Mouse (Mus musculus) midbrain, embryonic 10.5 days (tissue): ENCODE data around the gene Fam126b. TPM values are rescaled to one million over a fixed set of nuclear protein-coding genes. Genes with fewer than 3 reads are reported as not detected.
"Not testable (repeated sequence)": the region's sequence is repeated elsewhere in the genome, so short reads cannot be mapped to it uniquely, and the experiment has no call there.

ENCODE experiments used
- DNase-seq: peaks from one replicate; pipeline ENCODE4 v3.0.0-alpha.2; 2017; ENCODE audit warnings: low spot score
- H3K27ac ChIP-seq: fragments of 300-500 bp; sonication (generic); replicated peaks from 2 replicates; pipeline ENCODE4 v1.5.1; 2016; ENCODE audit warnings: mild to moderate bottlenecking
- H3K27me3 ChIP-seq: fragments of 300-500 bp; sonication (generic); 2 replicates; pipeline ENCODE4 v1.6.1; 2016; ENCODE audit warnings: low read depth, mild to moderate bottlenecking; ENCODE audit not compliant: poor library complexity, severe bottlenecking
- H3K36me3 ChIP-seq: fragments of 300-500 bp; sonication (generic); 2 replicates; pipeline ENCODE4 v1.6.1; 2016; ENCODE audit warnings: mild to moderate bottlenecking, moderate library complexity
- H3K4me1 ChIP-seq: fragments of 300-500 bp; sonication (generic); 2 replicates; pipeline ENCODE4 v1.6.1; 2016
- H3K4me3 ChIP-seq: fragments of 300-500 bp; sonication (generic); 2 replicates; pipeline ENCODE4 v1.5.1; 2016; ENCODE audit warnings: mild to moderate bottlenecking, moderate library complexity
- H3K9me3 ChIP-seq: fragments of 300-500 bp; sonication (generic); replicated peaks from 2 replicates; pipeline ENCODE4 v1.6.1; 2016; ENCODE audit warnings: mild to moderate bottlenecking
- WGBS: fragments of 180-500 bp; shearing (Covaris S2); methylation state at CpG from one replicate; pipeline ENCODE4 v1.1.7; 2016; 5-methylcytosine and 5-hydroxymethylcytosine counted together
- polyA plus RNA-seq: library from polyadenylated mRNA; unstranded; fragments of >200 nt; fragmentation: Nextera tagmentation; extraction: Ambion mirVana; gene quantifications from 2 replicates; pipeline ENCODE4 v1.2.1, GENCODE M21; 2016

Fam126b gene
- polyA plus RNA-seq, 1 experiment from 2014 or later, result 5.2 TPM

DNA sequence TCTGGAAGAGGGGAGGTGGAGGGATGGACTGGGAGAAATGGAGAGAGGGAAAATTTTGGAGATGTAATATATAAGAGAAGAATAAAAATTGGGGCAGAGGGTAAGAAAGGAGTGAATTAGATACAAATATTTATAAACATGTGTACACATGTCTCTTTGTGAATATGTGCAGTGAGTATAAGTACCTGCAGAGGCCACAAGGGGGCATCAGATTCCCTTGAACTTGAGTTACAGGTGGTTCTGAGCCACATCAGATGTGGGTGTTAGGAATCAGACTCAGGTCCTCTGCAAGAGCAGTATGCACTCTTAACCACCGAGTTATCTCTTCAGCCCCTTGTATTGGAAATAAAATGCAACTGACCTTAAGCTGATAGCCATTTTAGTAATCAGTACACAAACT lies 23.7 kb downstream of the Fam126b start:
- Histone ChIP-seq H3K9me3 (no peaks in the 10 kb centered on the region), H3K36me3 (peaks cover 19% of the 10 kb centered on the region), H3K4me3 (no peak overlapping the region), H3K27me3 (no peaks in the 10 kb centered on the region), H3K27ac (no peak overlapping the region), H3K4me1 (no peaks in the 10 kb centered on the region)
- 88% methylated on average over 1 of the region's 1 CpGs for WGBS
- DNase-seq, result peak; percentile 12

GRCm38 (mm10) chr1:58560370-58560769 lies 25.8 kb downstream of the Fam126b start:
- H3K27ac ChIP-seq, H3K27me3 ChIP-seq, H3K4me3 ChIP-seq, DNase-seq, H3K4me1 ChIP-seq, H3K9me3 ChIP-seq: not testable (repeated sequence)
- WGBS, result 94% methylated on average over 6 of the region's 6 CpGs
- peaks cover 21% of the 10 kb centered on the region for H3K36me3 ChIP-seq

DNA sequence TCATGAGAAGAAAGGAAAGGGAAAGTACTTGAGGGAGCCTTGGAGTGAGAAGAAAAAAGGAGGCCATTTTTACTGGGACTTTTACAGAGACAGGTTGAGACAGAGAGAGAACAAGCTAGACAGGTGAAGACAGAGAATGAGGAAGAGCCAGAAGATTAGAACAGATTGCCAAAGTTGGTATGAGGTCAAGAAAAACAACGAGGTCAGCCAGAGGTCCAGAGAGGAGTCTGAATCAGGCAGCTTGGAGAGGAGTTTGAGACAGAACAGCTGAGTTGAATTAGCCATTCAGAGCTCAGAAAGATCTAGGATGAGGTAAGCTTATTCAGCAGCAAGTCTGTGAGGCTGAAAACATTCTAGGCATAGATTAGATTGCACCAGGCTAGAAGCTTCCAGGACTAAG lies 44.7 kb downstream of the Fam126b start:
- Histone ChIP-seq H3K36me3 (peaks cover 62% of the 10 kb centered on the region), H3K27me3 (no peaks in the 10 kb centered on the region), H3K4me3 (no peak overlapping the region), H3K9me3 (no peaks in the 10 kb centered on the region), H3K27ac (no peak overlapping the region), H3K4me1 (no peaks in the 10 kb centered on the region)
- WGBS, result 88% methylated on average over 1 of the region's 1 CpGs
- DNase-seq, result no peak

GRCm38 (mm10) chr1:58507249-58507648 lies 78.9 kb downstream of the Fam126b start:
- H3K36me3 ChIP-seq, result peaks cover 28% of the 10 kb centered on the region
- no peak for DNase-seq
- H3K27me3 ChIP-seq, result no peaks in the 10 kb centered on the region
- no peak overlapping the region for H3K27ac ChIP-seq
- peaks cover 14% of the 10 kb centered on the region for H3K4me1 ChIP-seq
- H3K9me3 ChIP-seq, result peaks cover 47% of the 10 kb centered on the region
- no peak overlapping the region for H3K4me3 ChIP-seq
- 96% methylated on average over 3 of the region's 3 CpGs for WGBS

DNA sequence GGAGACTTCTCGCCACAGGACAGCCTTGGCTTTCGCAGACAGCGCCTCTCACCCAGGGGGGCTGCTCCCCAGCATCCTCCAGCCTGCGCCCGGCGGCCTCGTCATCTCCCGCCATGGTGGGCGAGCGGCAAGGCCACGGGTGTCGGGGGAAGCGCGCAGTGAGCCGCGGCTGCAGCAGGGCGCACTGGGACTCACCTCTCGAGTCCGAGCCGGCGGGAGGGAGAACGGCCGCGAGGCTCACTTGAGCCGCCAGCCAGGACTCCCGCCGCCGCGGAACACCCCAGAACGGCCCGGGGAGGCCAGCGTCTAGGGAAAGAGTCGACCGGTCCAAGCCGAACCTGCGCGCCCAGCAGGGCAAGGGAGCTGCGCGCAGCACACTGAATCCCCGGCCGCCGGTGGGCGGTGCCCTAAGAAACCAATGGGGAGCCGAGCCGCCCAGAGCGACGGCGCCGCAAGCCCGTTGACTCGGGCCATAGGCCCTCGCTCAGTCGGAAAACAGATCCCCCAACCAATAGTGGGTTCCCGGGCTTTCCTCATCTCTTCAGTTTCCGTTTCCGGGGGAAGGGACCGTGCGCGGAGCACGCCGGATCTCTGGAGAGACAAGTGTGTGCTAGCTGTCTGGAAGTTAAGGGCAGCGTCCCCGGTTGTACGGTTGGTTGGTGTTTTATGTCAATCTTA lies 81.4 kb downstream of the Fam126b start, which contains the start of gene Orc2:
TSS of gene Orc2 (minus strand) at position 533 of the 678 bp plus-strand sequence.
- Histone ChIP-seq H3K4me3 (peak within 1 kb of the TSS; percentile 90), H3K36me3 (peaks cover 48% of the 10 kb centered on the region), H3K27ac (peak within 1 kb of the TSS; percentile 94), H3K27me3 (no peaks in the 10 kb centered on the region), H3K4me1 (peaks cover 14% of the 10 kb centered on the region), H3K9me3 (peaks cover 36% of the 10 kb centered on the region)
- DNase-seq, result peak; percentile 91
- WGBS, result under 1% methylated on average over 64 of the region's 64 CpGs

- H3K27me3 ChIP-seq, result no peaks in the 10 kb centered on the region
- peaks cover 33% of the 10 kb centered on the region for H3K9me3 ChIP-seq
- H3K27ac ChIP-seq, result peak overlapping the region; percentile 94
- peaks cover 14% of the 10 kb centered on the region for H3K4me1 ChIP-seq
- WGBS, result 37% methylated on average over 9 of the region's 9 CpGs
- H3K4me3 ChIP-seq, result peak overlapping the region; percentile 90
- no peak for DNase-seq
- peaks cover 54% of the 10 kb centered on the region for H3K36me3 ChIP-seq
Observed at GRCm38 (mm10) chr1:58503793-58504370, 82.2 kb downstream of the Fam126b start.

DNA sequence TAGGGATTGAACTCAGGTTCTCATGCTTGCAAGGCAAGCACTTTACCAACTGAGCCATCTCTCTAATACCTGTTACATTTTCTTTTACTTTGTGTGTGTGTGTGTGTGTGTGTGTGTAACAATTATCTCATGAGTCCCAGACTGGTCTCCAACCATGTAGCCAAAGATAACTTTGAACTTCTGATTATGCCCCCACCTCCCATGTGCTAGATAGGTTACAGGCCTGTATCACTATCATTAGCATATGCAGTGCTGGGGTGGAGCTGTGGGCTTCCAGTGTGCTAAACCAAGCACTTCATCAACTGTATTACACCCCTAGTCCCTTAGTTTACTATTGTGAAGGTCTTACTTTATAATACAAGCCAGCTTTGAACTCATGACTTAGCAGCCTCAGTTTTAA lies 83.0 kb downstream of the Fam126b start:
- Histone ChIP-seq H3K9me3 (peaks cover 25% of the 10 kb centered on the region), H3K27ac (no peak overlapping the region), H3K27me3 (no peaks in the 10 kb centered on the region), H3K36me3 (peaks cover 55% of the 10 kb centered on the region), H3K4me1 (peaks cover 14% of the 10 kb centered on the region), H3K4me3 (peak overlapping the region; percentile 90; the same call in 1 of the 2 replicates)
- no peak for DNase-seq

GRCm38 (mm10) chr1:58498758-58499157 lies 87.4 kb downstream of the Fam126b start:
- Histone ChIP-seq H3K9me3 (no peaks in the 10 kb centered on the region), H3K27me3 (no peaks in the 10 kb centered on the region), H3K4me3 (no peak overlapping the region), H3K4me1 (peaks cover 10% of the 10 kb centered on the region), H3K27ac (no peak overlapping the region), H3K36me3 (peaks cover 79% of the 10 kb centered on the region)
- DNase-seq, result no peak
- 95% methylated on average over 1 of the region's 1 CpGs for WGBS

GRCm38 (mm10) chr1:58497678-58498077 lies 88.4 kb downstream of the Fam126b start:
- H3K36me3 ChIP-seq, result peaks cover 90% of the 10 kb centered on the region

GRCm38 (mm10) chr1:58495603-58496002 lies 90.5 kb downstream of the Fam126b start:
- Histone ChIP-seq H3K36me3 (peaks cover 99% of the 10 kb centered on the region), H3K27ac (no peak overlapping the region), H3K4me1 (no peaks in the 10 kb centered on the region), H3K9me3 (no peaks in the 10 kb centered on the region), H3K27me3 (no peaks in the 10 kb centered on the region), H3K4me3 (no peak overlapping the region)
- WGBS, result 94% methylated on average over 6 of the region's 6 CpGs
- DNase-seq, result no peak

More at GRCm38 (mm10) chr1:58497678-58498077, 88.4 kb downstream of the Fam126b start:
- DNase-seq, result no peak
- Histone ChIP-seq H3K27ac (no peak overlapping the region), H3K4me3 (no peak overlapping the region), H3K4me1 (no peaks in the 10 kb centered on the region), H3K9me3 (no peaks in the 10 kb centered on the region), H3K27me3 (no peaks in the 10 kb centered on the region)
- WGBS, result 95% methylated on average over 4 of the region's 4 CpGs

GRCm38 (mm10) chr1:58482647-58483046 lies 103.5 kb downstream of the Fam126b start:
- Histone ChIP-seq H3K4me3 (no peak overlapping the region), H3K4me1 (no peaks in the 10 kb centered on the region), H3K9me3 (no peaks in the 10 kb centered on the region), H3K27me3 (no peaks in the 10 kb centered on the region), H3K36me3 (peaks cover 98% of the 10 kb centered on the region), H3K27ac (no peak overlapping the region)
- no peak for DNase-seq
- 95% methylated on average over 4 of the region's 4 CpGs for WGBS

DNA sequence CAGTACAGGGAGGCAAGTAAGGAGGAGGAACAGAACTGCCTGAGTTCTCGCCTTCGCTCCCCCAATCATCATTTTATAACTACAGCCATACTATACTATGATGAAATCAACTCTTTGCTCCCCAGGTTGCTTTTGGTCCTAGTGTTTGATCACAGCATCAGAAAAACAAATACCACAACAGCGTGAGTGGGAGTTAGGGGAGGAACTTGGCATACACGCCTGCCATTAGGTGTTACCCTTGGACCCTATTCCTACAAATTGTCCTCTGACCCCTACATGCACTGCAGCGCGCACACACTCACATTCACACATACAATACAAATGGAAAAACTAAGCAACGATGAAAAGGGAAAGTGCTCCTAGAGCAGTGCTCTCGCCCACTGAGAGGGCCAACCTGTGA lies 110.5 kb downstream of the Fam126b start:
- H3K27ac ChIP-seq, result no peak overlapping the region
- no peak overlapping the region for H3K4me3 ChIP-seq
- H3K9me3 ChIP-seq, result no peaks in the 10 kb centered on the region
- 95% methylated on average over 8 of the region's 8 CpGs for WGBS
- peaks cover 97% of the 10 kb centered on the region for H3K36me3 ChIP-seq
- no peaks in the 10 kb centered on the region for H3K27me3 ChIP-seq
- DNase-seq, result no peak
- H3K4me1 ChIP-seq, result no peaks in the 10 kb centered on the region
